Mouse (Mus musculus) G1E (cell line): Measurements from ENCODE around the gene Zkscan7. TPM values are rescaled to one million over a fixed set of nuclear protein-coding genes. Genes with fewer than 3 reads are reported as not detected.

Experiments
- ATAC-seq: 2 replicates; pipeline ENCODE4 v1.8.0; 2016; ENCODE audit warnings: mild to moderate bottlenecking; ENCODE audit not compliant: insufficient number of reproducible peaks, poor library complexity, low FRiP score, severe bottlenecking; ENCODE audit errors: extremely low read depth
- DNase-seq: peaks from one replicate; pipeline ENCODE4 v3.0.0; 2012; ENCODE audit warnings: low spot score
- H3K27me3 ChIP-seq: 2 replicates; pipeline ENCODE4 v1.6.1; 2012; ENCODE audit warnings: mild to moderate bottlenecking, low read length, inconsistent platforms; ENCODE audit not compliant: insufficient read depth
- H3K36me3 ChIP-seq: replicated peaks from 2 replicates; pipeline ENCODE3; 2012; ENCODE audit warnings: mild to moderate bottlenecking, inconsistent platforms
- H3K4me1 ChIP-seq: 2 replicates; pipeline ENCODE4 v1.6.1; 2012; ENCODE audit warnings: low read depth, low read length, inconsistent platforms, mixed read lengths; ENCODE audit not compliant: insufficient read depth
- H3K4me3 ChIP-seq: 2 replicates; pipeline ENCODE4 v1.5.1; 2012; ENCODE audit warnings: low read depth, mild to moderate bottlenecking, inconsistent platforms, low read length, moderate library complexity, mixed read lengths
- H3K9me3 ChIP-seq: replicated peaks from 2 replicates; pipeline ENCODE4 v1.6.1; 2012; ENCODE audit warnings: inconsistent platforms
- CTCF ChIP-seq: IDR thresholded peaks from 2 replicates; pipeline ENCODE4 v1.5.1; 2012; ENCODE audit warnings: low read depth, low read length, inconsistent platforms, mixed read lengths
- GATA1 ChIP-seq: IDR thresholded peaks from 2 replicates; pipeline ENCODE4 v1.6.1; 2012; ENCODE audit warnings: borderline replicate concordance, low read length, inconsistent platforms, mixed read lengths
- GATA2 ChIP-seq: IDR thresholded peaks from 2 replicates; pipeline ENCODE4 v1.6.1; 2012; ENCODE audit warnings: low read depth, low read length, inconsistent platforms, borderline replicate concordance
- POLR2AphosphoS5 ChIP-seq: IDR thresholded peaks from 2 replicates; pipeline ENCODE4 v1.6.1; 2012; ENCODE audit warnings: low read depth, low read length, inconsistent platforms; ENCODE audit not compliant: insufficient replicate concordance
- TAL1 ChIP-seq: conservative IDR thresholded peaks from 2 replicates; pipeline ENCODE4 v1.6.1; 2012; ENCODE audit warnings: low read depth, low read length, inconsistent platforms, mixed read lengths
- polyA plus RNA-seq: library from polyadenylated mRNA; stranded (reverse); fragments of >175 nt; gene quantifications from 2 replicates; pipeline ENCODE4 v1.2.3, GENCODE M21; 2012
- total RNA-seq, 2 experiments: library from RNA; stranded (forward) in 1 of 2; stranded (reverse) in 1 of 2; fragments of 200-1000 nt in 1 of 2; fragments of >200 nt in 1 of 2; fragmentation: Nextera tagmentation in 1 of 2; gene quantifications; 2 replicates each; pipeline ENCODE4 v1.2.3; 2014 to 2017

The Zkscan7 gene
- not detected in 2 replicates for total RNA-seq (2014; fragmentation: Nextera tagmentation)
- total RNA-seq (2017), result 0.12 and 0.22 TPM in 2 replicates
- not detected in 2 replicates for polyA plus RNA-seq

DNA sequence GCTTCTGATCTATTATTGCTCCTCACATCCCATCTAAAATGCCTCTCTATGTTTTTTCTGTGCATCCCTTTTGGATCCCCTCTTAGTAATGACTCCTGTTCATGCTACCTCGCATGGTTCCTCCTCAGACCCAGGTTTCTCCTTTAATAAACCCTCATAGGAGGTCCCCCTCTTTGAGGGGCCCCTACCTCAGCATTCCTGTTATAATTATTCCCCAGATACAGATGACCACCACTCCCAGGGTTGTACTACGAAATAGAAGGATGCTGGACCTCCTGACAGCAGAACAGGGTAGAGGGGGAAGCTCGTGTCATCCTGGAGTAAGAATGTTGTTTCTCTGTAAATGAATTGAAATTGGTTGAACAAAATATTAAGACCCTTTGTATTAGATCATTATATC lies at the start of gene Zkscan7:
TSS of gene Zkscan7 (plus strand) at position 301 of the 400 bp plus-strand sequence.
- Histone ChIP-seq H3K4me3 (no peak within 1 kb of the TSS), H3K4me1 (no peaks in the 10 kb centered on the region), H3K9me3 (no peaks in the 10 kb centered on the region), H3K36me3 (no peaks in the 10 kb centered on the region), H3K27me3 (peaks cover 6% of the 10 kb centered on the region)
- TF ChIP-seq GATA1, result no peak
- no peak for TF ChIP-seq CTCF
- no peak for TF ChIP-seq TAL1
- no peak for TF ChIP-seq POLR2AphosphoS5
- no peak for TF ChIP-seq GATA2
- DNase-seq (no peak), ATAC-seq (no peak)

DNA sequence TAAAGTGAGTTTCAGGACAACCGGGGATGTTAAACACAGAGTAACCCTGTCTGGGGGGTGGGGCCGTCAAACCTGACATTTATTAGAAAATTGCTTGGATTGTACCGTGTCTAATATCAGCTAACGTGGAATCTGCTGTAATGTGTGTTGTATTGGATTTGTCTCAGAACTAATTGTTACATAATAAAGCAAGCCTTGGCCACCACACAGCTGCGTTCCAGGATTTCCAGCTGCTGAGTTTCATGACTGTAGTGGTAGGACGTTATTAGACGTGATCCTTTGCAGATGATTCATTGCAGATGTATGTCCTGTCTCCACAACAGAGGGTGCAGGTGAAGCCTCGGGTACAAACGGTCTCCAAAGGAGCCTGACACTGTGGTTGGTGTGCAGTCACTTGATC lies 49.4 kb upstream of the Zkscan7 start:
- no peak for DNase-seq

GRCm38 (mm10) chr9:122836790-122837189 lies 48.7 kb upstream of the Zkscan7 start:
- 0 out of 2 replicates have a peak, but pooled peaks cover 2% of the 10 kb centered on the region for H3K27me3 ChIP-seq
- no peak for TF ChIP-seq TAL1
- no peak for TF ChIP-seq POLR2AphosphoS5
- TF ChIP-seq GATA1, result no peak
- no peak for TF ChIP-seq GATA2
- no peak for TF ChIP-seq CTCF
- no peak for ATAC-seq

More for the DNA sequence above, 49.4 kb upstream of the Zkscan7 start:
- TF ChIP-seq POLR2AphosphoS5 (no peak), TAL1 (no peak), GATA2 (no peak), CTCF (no peak), GATA1 (no peak)
- Histone ChIP-seq H3K36me3 (peaks cover 38% of the 10 kb centered on the region), H3K27me3 (0 out of 2 replicates have a peak, but pooled peaks cover 2% of the 10 kb centered on the region), H3K4me3 (no peak overlapping the region), H3K4me1 (no peaks in the 10 kb centered on the region), H3K9me3 (no peaks in the 10 kb centered on the region)
- ATAC-seq, result no peak

GRCm38 (mm10) chr9:122837216-122837615 lies 48.3 kb upstream of the Zkscan7 start:
- Histone ChIP-seq H3K4me1 (no peaks in the 10 kb centered on the region), H3K36me3 (peaks cover 36% of the 10 kb centered on the region), H3K27me3 (peaks cover 2% of the 10 kb centered on the region; the same call in 1 of the 2 replicates), H3K9me3 (no peaks in the 10 kb centered on the region), H3K4me3 (no peak overlapping the region)
- ATAC-seq, result no peak
- no peak for DNase-seq
- no peak for TF ChIP-seq POLR2AphosphoS5
- TF ChIP-seq GATA1, result no peak
- no peak for TF ChIP-seq CTCF
- no peak for TF ChIP-seq GATA2
- TF ChIP-seq TAL1, result no peak

More at GRCm38 (mm10) chr9:122836790-122837189, 48.7 kb upstream of the Zkscan7 start:
- DNase-seq, result no peak
- Histone ChIP-seq H3K9me3 (no peaks in the 10 kb centered on the region), H3K4me3 (no peak overlapping the region), H3K4me1 (no peaks in the 10 kb centered on the region), H3K36me3 (peaks cover 36% of the 10 kb centered on the region)

GRCm38 (mm10) chr9:122837680-122838079 lies 47.8 kb upstream of the Zkscan7 start:
- no peak for DNase-seq

DNA sequence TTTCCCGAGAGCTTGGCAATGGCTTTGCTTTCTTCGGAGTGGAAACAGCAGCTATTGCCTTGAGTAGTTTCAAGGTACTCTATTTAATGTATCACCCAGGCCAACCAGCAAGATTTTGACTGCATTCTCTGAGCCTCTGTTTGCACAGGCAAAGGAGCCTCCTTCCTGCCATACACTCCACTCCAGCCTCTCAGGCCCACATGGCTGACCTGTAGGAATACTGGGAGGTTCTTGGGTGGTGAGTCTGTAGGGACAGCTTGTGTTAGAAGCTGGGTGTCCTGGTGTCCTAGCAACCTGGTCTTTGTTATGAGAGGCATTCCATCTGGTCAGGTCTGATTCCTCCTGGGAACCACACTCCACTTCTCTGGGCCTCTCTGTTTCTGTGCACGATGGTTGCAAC lies 41.7 kb upstream of the Zkscan7 start, which contains the start of gene Gm35549:
TSS of gene Gm35549 (minus strand) at position 276 of the 400 bp plus-strand sequence.
- H3K4me3 ChIP-seq, result no peak within 1 kb of the TSS
- H3K4me1 ChIP-seq, result no peaks in the 10 kb centered on the region
- TF ChIP-seq TAL1 (no peak), POLR2AphosphoS5 (no peak), GATA2 (no peak), GATA1 (no peak), CTCF (no peak)
- no peaks in the 10 kb centered on the region for H3K9me3 ChIP-seq
- DNase-seq, result no peak
- H3K36me3 ChIP-seq, result no peaks in the 10 kb centered on the region
- peaks cover 4% of the 10 kb centered on the region; the same call in 1 of the 2 replicates for H3K27me3 ChIP-seq
- no peak for ATAC-seq

More at GRCm38 (mm10) chr9:122837680-122838079, 47.8 kb upstream of the Zkscan7 start:
- Histone ChIP-seq H3K27me3 (peaks cover 2% of the 10 kb centered on the region; the same call in 1 of the 2 replicates), H3K36me3 (peaks cover 34% of the 10 kb centered on the region), H3K9me3 (no peaks in the 10 kb centered on the region), H3K4me3 (no peak overlapping the region), H3K4me1 (no peaks in the 10 kb centered on the region)
- TF ChIP-seq CTCF, result no peak
- no peak for TF ChIP-seq GATA1
- TF ChIP-seq TAL1, result no peak
- no peak for TF ChIP-seq POLR2AphosphoS5
- ATAC-seq, result no peak
